Mouse (Mus musculus) olfactory bulb, adult 2 months (tissue): ENCODE data around the gene Rfc4.

Experiments used
- CTCF ChIP-seq: fragments of 200-500 bp; IDR thresholded peaks from 2 replicates; pipeline ENCODE4 v1.5.1; 2012; ENCODE audit warnings: low read depth, mild to moderate bottlenecking, low read length, moderate library complexity; ENCODE audit not compliant: insufficient read depth
- POLR2A ChIP-seq: fragments of 200-500 bp; IDR thresholded peaks from 2 replicates; pipeline ENCODE4 v1.6.1; 2012; ENCODE audit warnings: mild to moderate bottlenecking, low read depth, low read length, moderate library complexity; ENCODE audit not compliant: insufficient read depth

- no peak for TF ChIP-seq CTCF
- no peak for TF ChIP-seq POLR2A
Measured at GRCm38 (mm10) chr16:23103038-23103745, 24.3 kb downstream of the Rfc4 start.
